Mouse (Mus musculus) limb, embryonic 13.5 days (tissue): ENCODE measurements at regions not wholly inside any gene's neighbourhood (a gene's known extent, or its start where the extent isn't known, plus 50 kb on each side); places are given as distances from the start of the nearest gene placed in this dataset.

ENCODE experiments used
- ATAC-seq: fragments of 200-750 bp; cut with Nextera tagmentation; 2 replicates; pipeline ENCODE4 v1.8.0; 2017; ENCODE audit warnings: low read depth, moderate number of reproducible peaks, moderate TSS enrichment; ENCODE audit not compliant: low FRiP score
- H3K27ac ChIP-seq: fragments of 300-500 bp; sonication (generic); 2 replicates; pipeline ENCODE4 v1.5.1; 2015; ENCODE audit warnings: inconsistent platforms, mild to moderate bottlenecking, moderate library complexity
- H3K27me3 ChIP-seq: fragments of 300-500 bp; sonication (generic); 2 replicates; pipeline ENCODE4 v1.6.1; 2015; ENCODE audit warnings: mild to moderate bottlenecking, inconsistent platforms
- H3K36me3 ChIP-seq: fragments of 300-500 bp; sonication (generic); 2 replicates; pipeline ENCODE4 v1.6.1; 2015; ENCODE audit warnings: inconsistent platforms, mild to moderate bottlenecking, moderate library complexity
- H3K4me1 ChIP-seq: fragments of 300-500 bp; sonication (generic); 2 replicates; pipeline ENCODE4 v1.6.1; 2015; ENCODE audit warnings: inconsistent platforms
- H3K4me2 ChIP-seq: fragments of 300-500 bp; sonication (generic); replicated peaks from 2 replicates; pipeline ENCODE4 v1.6.1; 2015; ENCODE audit warnings: inconsistent platforms, mild to moderate bottlenecking, moderate library complexity
- H3K4me3 ChIP-seq: fragments of 300-500 bp; sonication (generic); 2 replicates; pipeline ENCODE4 v1.5.1; 2015; ENCODE audit warnings: moderate library complexity, mild to moderate bottlenecking, inconsistent platforms
- H3K9ac ChIP-seq: fragments of 300-500 bp; sonication (generic); 2 replicates; pipeline ENCODE4 v1.6.1; 2015; ENCODE audit warnings: mild to moderate bottlenecking, inconsistent platforms
- H3K9me3 ChIP-seq: fragments of 300-500 bp; sonication (generic); 2 replicates; pipeline ENCODE4 v1.6.1; 2016; ENCODE audit warnings: inconsistent platforms
- WGBS: fragments of 180-500 bp; shearing (Covaris S2); methylation state at CpG from one replicate; pipeline ENCODE4 v1.1.7; 2015; 5-methylcytosine and 5-hydroxymethylcytosine counted together

- peak; percentile 34; the same call in 1 of the 2 replicates for ATAC-seq
- 39% methylated on average over 3 of the region's 3 CpGs for WGBS
- Histone ChIP-seq H3K27me3 (no peaks in the 10 kb centered on the region), H3K4me3 (no peak overlapping the region), H3K36me3 (no peaks in the 10 kb centered on the region), H3K9me3 (no peaks in the 10 kb centered on the region), H3K4me2 (no peak overlapping the region), H3K27ac (peak overlapping the region; percentile 7; the same call in 1 of the 2 replicates), H3K9ac (no peak overlapping the region), H3K4me1 (peaks cover 26% of the 10 kb centered on the region)
These were observed 65.2 kb downstream of the Slc30a10 start for GRCm38 (mm10) chr1:185519811-185520210.

- 22% methylated on average over 10 of the region's 10 CpGs for WGBS
- H3K9me3 ChIP-seq: peaks cover 9% of the 10 kb centered on the region; the same call in 1 of the 2 replicates
- peak overlapping the region; percentile 16; the same call in 1 of the 2 replicates for H3K27ac ChIP-seq
- no peaks in the 10 kb centered on the region for H3K36me3 ChIP-seq
- H3K4me2 ChIP-seq: no peak overlapping the region
- no peak overlapping the region for H3K4me3 ChIP-seq
- H3K9ac ChIP-seq: no peak overlapping the region
- H3K4me1 ChIP-seq: peaks cover 20% of the 10 kb centered on the region
- no peaks in the 10 kb centered on the region for H3K27me3 ChIP-seq
- peak; percentile 42; the same call in 1 of the 2 replicates for ATAC-seq
These were observed 69.4 kb downstream of the Slc30a10 start for GRCm38 (mm10) chr1:185524020-185524419.

- Histone ChIP-seq H3K36me3 (no peaks in the 10 kb centered on the region), H3K27me3 (no peaks in the 10 kb centered on the region), H3K4me3 (no peak overlapping the region), H3K27ac (peak overlapping the region; percentile 45), H3K9ac (no peak overlapping the region), H3K4me2 (no peak overlapping the region), H3K9me3 (no peaks in the 10 kb centered on the region), H3K4me1 (peaks cover 8% of the 10 kb centered on the region; the same call in 1 of the 2 replicates)
- 98% methylated on average over 5 of the region's 5 CpGs for WGBS
- ATAC-seq: no peak
These were observed 78.8 kb downstream of the Slc30a10 start for GRCm38 (mm10) chr1:185533471-185533870.

- 81% methylated on average over 1 of the region's 1 CpGs for WGBS
- Histone ChIP-seq H3K4me2 (no peak overlapping the region), H3K4me1 (peaks cover 8% of the 10 kb centered on the region; the same call in 1 of the 2 replicates), H3K27me3 (no peaks in the 10 kb centered on the region), H3K9me3 (no peaks in the 10 kb centered on the region), H3K4me3 (no peak overlapping the region), H3K9ac (no peak overlapping the region), H3K27ac (peak overlapping the region; percentile 45), H3K36me3 (no peaks in the 10 kb centered on the region)
- no peak for ATAC-seq
These were observed 79.5 kb downstream of the Slc30a10 start for GRCm38 (mm10) chr1:185534129-185534528.

- Histone ChIP-seq H3K27ac (peak overlapping the region; percentile 55; the same call in 1 of the 2 replicates), H3K4me2 (no peak overlapping the region), H3K36me3 (no peaks in the 10 kb centered on the region), H3K4me3 (no peak overlapping the region), H3K4me1 (peaks cover 8% of the 10 kb centered on the region; the same call in 1 of the 2 replicates), H3K9me3 (no peaks in the 10 kb centered on the region), H3K27me3 (no peaks in the 10 kb centered on the region), H3K9ac (no peak overlapping the region)
- no peak for ATAC-seq
- 82% methylated on average over 6 of the region's 6 CpGs for WGBS
These were observed 80.7 kb downstream of the Slc30a10 start for GRCm38 (mm10) chr1:185535321-185535720.

- no peak overlapping the region for H3K27ac ChIP-seq
- H3K9me3 ChIP-seq: no peaks in the 10 kb centered on the region
- no peak overlapping the region for H3K4me3 ChIP-seq
- H3K4me2 ChIP-seq: no peak overlapping the region
- H3K4me1 ChIP-seq: peaks cover 13% of the 10 kb centered on the region; the same call in 1 of the 2 replicates
- no peak for ATAC-seq
- 92% methylated on average over 4 of the region's 4 CpGs for WGBS
- H3K9ac ChIP-seq: no peak overlapping the region
- H3K36me3 ChIP-seq: no peaks in the 10 kb centered on the region
- H3K27me3 ChIP-seq: no peaks in the 10 kb centered on the region
These were observed 82.6 kb downstream of the Slc30a10 start for GRCm38 (mm10) chr1:185537236-185537635.

GRCm38 (mm10) chr1:185539458-185539857 is 84.8 kb downstream of the Slc30a10 start:
- ATAC-seq: no peak
- Histone ChIP-seq H3K4me3 (no peak overlapping the region), H3K4me2 (no peak overlapping the region), H3K27ac (no peak overlapping the region), H3K36me3 (no peaks in the 10 kb centered on the region), H3K4me1 (peaks cover 13% of the 10 kb centered on the region; the same call in 1 of the 2 replicates), H3K9ac (no peak overlapping the region), H3K9me3 (no peaks in the 10 kb centered on the region; the same call in 1 of the 2 replicates), H3K27me3 (no peaks in the 10 kb centered on the region)
- WGBS: 75% methylated on average over 1 of the region's 1 CpGs

GRCm38 (mm10) chr1:185546346-185546745 is 91.7 kb downstream of the Slc30a10 start:
- no peak for ATAC-seq
- Histone ChIP-seq H3K4me3 (no peak overlapping the region), H3K27me3 (0 out of 2 replicates have a peak, but pooled peaks cover 4% of the 10 kb centered on the region), H3K9ac (no peak overlapping the region; the same call in 1 of the 2 replicates), H3K4me1 (peaks cover 23% of the 10 kb centered on the region), H3K27ac (peak overlapping the region; percentile 59; the same call in 1 of the 2 replicates), H3K9me3 (no peaks in the 10 kb centered on the region; the same call in 1 of the 2 replicates), H3K4me2 (no peak overlapping the region), H3K36me3 (no peaks in the 10 kb centered on the region)

GRCm38 (mm10) chr1:185572761-185573530 is 118.3 kb downstream of the Slc30a10 start:
- Histone ChIP-seq H3K4me3 (no peak overlapping the region), H3K27me3 (no peaks in the 10 kb centered on the region), H3K36me3 (no peaks in the 10 kb centered on the region), H3K9me3 (no peaks in the 10 kb centered on the region), H3K27ac (no peak overlapping the region), H3K4me1 (no peaks in the 10 kb centered on the region), H3K4me2 (no peak overlapping the region), H3K9ac (no peak overlapping the region)
- ATAC-seq: no peak
- WGBS: 43% methylated on average over 9 of the region's 9 CpGs

- H3K4me1 ChIP-seq: no peaks in the 10 kb centered on the region
- no peak overlapping the region for H3K4me3 ChIP-seq
- H3K27me3 ChIP-seq: no peaks in the 10 kb centered on the region
- no peak overlapping the region for H3K9ac ChIP-seq
- WGBS: 74% methylated on average over 4 of the region's 4 CpGs
- ATAC-seq: no peak
- no peaks in the 10 kb centered on the region for H3K9me3 ChIP-seq
- H3K27ac ChIP-seq: no peak overlapping the region
- H3K4me2 ChIP-seq: no peak overlapping the region
- H3K36me3 ChIP-seq: no peaks in the 10 kb centered on the region
These were observed 120.3 kb downstream of the Slc30a10 start for GRCm38 (mm10) chr1:185574978-185575377.

GRCm38 (mm10) chr1:185579824-185580223 is 125.2 kb downstream of the Slc30a10 start:
- no peak overlapping the region for H3K9ac ChIP-seq
- H3K36me3 ChIP-seq: no peaks in the 10 kb centered on the region
- no peaks in the 10 kb centered on the region for H3K9me3 ChIP-seq
- no peaks in the 10 kb centered on the region for H3K4me1 ChIP-seq
- no peak overlapping the region for H3K4me3 ChIP-seq
- no peak overlapping the region for H3K4me2 ChIP-seq
- ATAC-seq: no peak
- WGBS: 77% methylated on average over 1 of the region's 1 CpGs
- H3K27ac ChIP-seq: no peak overlapping the region
- H3K27me3 ChIP-seq: no peaks in the 10 kb centered on the region

- no peaks in the 10 kb centered on the region for H3K4me1 ChIP-seq
- 91% methylated on average over 6 of the region's 6 CpGs for WGBS
- no peak overlapping the region for H3K9ac ChIP-seq
- no peaks in the 10 kb centered on the region for H3K27me3 ChIP-seq
- no peak overlapping the region for H3K4me2 ChIP-seq
- H3K4me3 ChIP-seq: no peak overlapping the region
- ATAC-seq: no peak
- no peaks in the 10 kb centered on the region for H3K36me3 ChIP-seq
- H3K9me3 ChIP-seq: no peaks in the 10 kb centered on the region
- H3K27ac ChIP-seq: no peak overlapping the region
These were observed 130.7 kb downstream of the Slc30a10 start for GRCm38 (mm10) chr1:185585191-185585870.
